ENCODE assay signal across 10 mouse cellular contexts in genomic region chr17:63547465-63547864, GRCm38 (mm10). TPM values are rescaled to one million over a fixed set of nuclear protein-coding genes. Genes with fewer than 3 reads are reported as not detected.
DNase-seq lines count a peak whose midpoint lies in the region; TF ChIP-seq lines count a peak whose summit lies in the region.
"Had no signal": no experiment of that assay in that cellular context is flagged by ENCODE, and none has a peak within 500 bp of the region (broad histone marks: within the 10 kb centered on the region; RNA-seq: fewer than 3 reads in every experiment).

No protein-coding gene starts in this region.

- peaks cover 22% of the 10 kb centered on the region for H3K9me3 ChIP-seq in E14TG2a.4 (ENCODE audit: low read length)
- H3K9me3 ChIP-seq: midbrain, embryonic 12.5 days had no signal

- TF ChIP-seq CTCF in gastrocnemius, adult 2 months (IDR thresholded peaks at IDR 0.05), result peak; percentile 49
- peak; percentile 58 for TF ChIP-seq CTCF in left cerebral cortex, adult 2 months (IDR thresholded peaks at IDR 0.05)
- TF ChIP-seq CTCF in E14TG2a.4 (conservative IDR thresholded peaks at IDR 0.05; ENCODE audit: low read length), result peak; percentile 51

- H3K27me3 ChIP-seq in E14TG2a.4 (ENCODE audit: insufficient read depth, low read length), result no peaks in the 10 kb centered on the region
- H3K27me3 ChIP-seq: heart, embryonic 13.5 days; midbrain, embryonic 12.5 days had no signal

- H3K27ac ChIP-seq in gastrocnemius, adult 2 months, result no peak overlapping the region
- no peak overlapping the region for H3K27ac ChIP-seq in left cerebral cortex, adult 2 months
- H3K27ac ChIP-seq: heart, embryonic 13.5 days; midbrain, embryonic 12.5 days had no signal

- no peaks in the 10 kb centered on the region for H3K4me1 ChIP-seq in E14TG2a.4 (replicated peaks; ENCODE audit: low read depth, low read length)
- H3K4me1 ChIP-seq: heart, embryonic 13.5 days; midbrain, embryonic 12.5 days had no signal

- no peak for DNase-seq in gastrocnemius, adult 2 months
- no peak for DNase-seq in gastrocnemius, postnatal 36 days
- DNase-seq in left cerebral cortex, adult 2 months (ENCODE audit: extremely low spot score in 1 of 2, low spot score in 2 of 2), result peak in 1 of 2 experiments; percentile 12
- DNase-seq in left cerebral cortex, adult 8-10 months (ENCODE audit: low spot score in 2 of 2), result no peak
- DNase-seq in embryo, embryonic 11 days, result peak; percentile 25
- no peak for DNase-seq in gastrocnemius, postnatal 10 days
- no peak for DNase-seq in spleen, adult 18-20 months

- no peaks in the 10 kb centered on the region for H3K36me3 ChIP-seq in E14TG2a.4 (ENCODE audit: insufficient read depth, low read length)
- H3K36me3 ChIP-seq: heart, embryonic 13.5 days; midbrain, embryonic 12.5 days had no signal

- H3K4me3 ChIP-seq in gastrocnemius, adult 2 months, result no peak overlapping the region
- no peak overlapping the region for H3K4me3 ChIP-seq in left cerebral cortex, adult 2 months
- no peak overlapping the region for H3K4me3 ChIP-seq in E14TG2a.4 (replicated peaks; ENCODE audit: low read length)
- H3K4me3 ChIP-seq: heart, embryonic 13.5 days; midbrain, embryonic 12.5 days had no signal

- intact Hi-C loops in gastrocnemius, adult 2 months (cut with DNase I), result no loop called here
- intact Hi-C loops in gastrocnemius, postnatal 36 days (cut with DNase I), result no loop called here
- intact Hi-C loops in left cerebral cortex, adult 2 months (cut with DNase I), result no loop called here

RNA-seq across cellular contexts. Expression of gene Fbxl17, which starts 47.6 kb away (rescaled TPM):
- 10 to 100 TPM; 46.3 to 49.5 TPM for total RNA-seq in gastrocnemius, adult 2 months (2021)
- 10 to 100 TPM; 39.8 to 43.7 TPM for total RNA-seq in gastrocnemius, postnatal 36 days (2021)
- total RNA-seq in left cerebral cortex, adult 2 months (2021), result 10 to 100 TPM; 59.0 to 66.2 TPM
- total RNA-seq in left cerebral cortex, adult 8-10 months (2022), result 10 to 100 TPM; 55.6 to 64.1 (median 60.9) TPM
- 10 to 100 TPM; 29.2 to 30.7 TPM for total RNA-seq in gastrocnemius, postnatal 10 days (2021)
